Mouse (Mus musculus): ENCODE results near the gene Cipc. TPM values are rescaled to one million over a fixed set of nuclear protein-coding genes. Genes with fewer than 3 reads are reported as not detected.

Cipc gene
- polyA plus RNA-seq, 1 experiment, result 4.8 TPM

- Histone ChIP-seq H3K4me1 (peaks cover 54% of the 10 kb centered on the region), H3K27me3 (replicated peaks) (no peaks in the 10 kb centered on the region), H3K36me3 (replicated peaks; ENCODE audit: low read length) (peaks cover 6% of the 10 kb centered on the region), H3K4me3 (replicated peaks) (no peak overlapping the region), H3K9me3 (peaks cover 26% of the 10 kb centered on the region)
- TF ChIP-seq FLI1 (IDR thresholded peaks at IDR 0.05; ENCODE audit: low read length) (no peak), GATA1 (IDR thresholded peaks at IDR 0.05; ENCODE audit: borderline replicate concordance, low read length) (no peak)
Observed at GRCm38 (mm10) chr12:86931919-86932574, 14.8 kb upstream of the Cipc start.

- Histone ChIP-seq H3K9me3 (peaks cover 25% of the 10 kb centered on the region), H3K27me3 (replicated peaks) (no peaks in the 10 kb centered on the region), H3K4me3 (replicated peaks) (no peak overlapping the region), H3K4me1 (peaks cover 54% of the 10 kb centered on the region), H3K36me3 (replicated peaks; ENCODE audit: low read length) (peaks cover 5% of the 10 kb centered on the region)
- no peak for TF ChIP-seq GATA1 (IDR thresholded peaks at IDR 0.05; ENCODE audit: borderline replicate concordance, low read length)
- no peak for TF ChIP-seq FLI1 (IDR thresholded peaks at IDR 0.05; ENCODE audit: low read length)
Observed at GRCm38 (mm10) chr12:86932575-86932952, 14.3 kb upstream of the Cipc start.

GRCm38 (mm10) chr12:86934748-86935147, 12.1 kb upstream of the Cipc start:
- TF ChIP-seq GATA1 (IDR thresholded peaks at IDR 0.05; ENCODE audit: borderline replicate concordance, low read length) (no peak), FLI1 (IDR thresholded peaks at IDR 0.05; ENCODE audit: low read length) (no peak)
- no peaks in the 10 kb centered on the region for H3K36me3 ChIP-seq (replicated peaks; ENCODE audit: low read length)
- H3K27me3 ChIP-seq (replicated peaks), result no peaks in the 10 kb centered on the region
- peaks cover 72% of the 10 kb centered on the region for H3K4me1 ChIP-seq
- H3K4me3 ChIP-seq (replicated peaks), result no peak overlapping the region
- peaks cover 15% of the 10 kb centered on the region for H3K9me3 ChIP-seq

- TF ChIP-seq GATA1 (IDR thresholded peaks at IDR 0.05; ENCODE audit: borderline replicate concordance, low read length) (no peak), FLI1 (IDR thresholded peaks at IDR 0.05; ENCODE audit: low read length) (no peak)
- Histone ChIP-seq H3K4me1 (peaks cover 74% of the 10 kb centered on the region), H3K36me3 (replicated peaks; ENCODE audit: low read length) (no peaks in the 10 kb centered on the region), H3K9me3 (peaks cover 6% of the 10 kb centered on the region), H3K27me3 (replicated peaks) (no peaks in the 10 kb centered on the region), H3K4me3 (replicated peaks) (no peak overlapping the region)
Observed at GRCm38 (mm10) chr12:86935692-86936282, 11.1 kb upstream of the Cipc start.

- Histone ChIP-seq H3K4me1 (peaks cover 75% of the 10 kb centered on the region), H3K9me3 (no peaks in the 10 kb centered on the region), H3K27me3 (replicated peaks) (no peaks in the 10 kb centered on the region), H3K36me3 (replicated peaks; ENCODE audit: low read length) (no peaks in the 10 kb centered on the region), H3K4me3 (replicated peaks) (no peak overlapping the region)
- TF ChIP-seq FLI1 (IDR thresholded peaks at IDR 0.05; ENCODE audit: low read length) (no peak), GATA1 (IDR thresholded peaks at IDR 0.05; ENCODE audit: borderline replicate concordance, low read length) (no peak)
Observed at GRCm38 (mm10) chr12:86936587-86937343, 10.1 kb upstream of the Cipc start.

GRCm38 (mm10) chr12:86938571-86938970, 8.3 kb upstream of the Cipc start:
- H3K4me1 ChIP-seq, result peaks cover 78% of the 10 kb centered on the region
- no peaks in the 10 kb centered on the region for H3K9me3 ChIP-seq
- H3K4me3 ChIP-seq (replicated peaks), result no peak overlapping the region
- H3K36me3 ChIP-seq (replicated peaks; ENCODE audit: low read length), result no peaks in the 10 kb centered on the region
- TF ChIP-seq GATA1 (IDR thresholded peaks at IDR 0.05; ENCODE audit: borderline replicate concordance, low read length) (no peak), FLI1 (IDR thresholded peaks at IDR 0.05; ENCODE audit: low read length) (no peak)
- no peaks in the 10 kb centered on the region for H3K27me3 ChIP-seq (replicated peaks)

GRCm38 (mm10) chr12:86941173-86941572, 5.7 kb upstream of the Cipc start:
- TF ChIP-seq FLI1 (IDR thresholded peaks at IDR 0.05; ENCODE audit: low read length) (no peak), GATA1 (IDR thresholded peaks at IDR 0.05; ENCODE audit: borderline replicate concordance, low read length) (no peak)
- peaks cover 83% of the 10 kb centered on the region for H3K4me1 ChIP-seq
- no peak overlapping the region for H3K4me3 ChIP-seq (replicated peaks)
- no peaks in the 10 kb centered on the region for H3K9me3 ChIP-seq
- H3K36me3 ChIP-seq (replicated peaks; ENCODE audit: low read length), result no peaks in the 10 kb centered on the region
- H3K27me3 ChIP-seq (replicated peaks), result no peaks in the 10 kb centered on the region

- TF ChIP-seq GATA1 (IDR thresholded peaks at IDR 0.05; ENCODE audit: borderline replicate concordance, low read length) (no peak), FLI1 (IDR thresholded peaks at IDR 0.05; ENCODE audit: low read length) (no peak)
- peaks cover 79% of the 10 kb centered on the region for H3K4me1 ChIP-seq
Observed at GRCm38 (mm10) chr12:86941734-86942486, 4.9 kb upstream of the Cipc start.

GRCm38 (mm10) chr12:86943421-86943820, 3.4 kb upstream of the Cipc start:
- Histone ChIP-seq H3K36me3 (replicated peaks; ENCODE audit: low read length) (no peaks in the 10 kb centered on the region), H3K4me1 (peaks cover 73% of the 10 kb centered on the region), H3K27me3 (replicated peaks) (no peaks in the 10 kb centered on the region)

More at GRCm38 (mm10) chr12:86941734-86942486, 4.9 kb upstream of the Cipc start:
- no peaks in the 10 kb centered on the region for H3K9me3 ChIP-seq
- H3K4me3 ChIP-seq (replicated peaks), result peak overlapping the region; percentile 78
- no peaks in the 10 kb centered on the region for H3K27me3 ChIP-seq (replicated peaks)
- no peaks in the 10 kb centered on the region for H3K36me3 ChIP-seq (replicated peaks; ENCODE audit: low read length)

More at GRCm38 (mm10) chr12:86943421-86943820, 3.4 kb upstream of the Cipc start:
- Histone ChIP-seq H3K9me3 (no peaks in the 10 kb centered on the region), H3K4me3 (replicated peaks) (no peak overlapping the region)
- TF ChIP-seq FLI1 (IDR thresholded peaks at IDR 0.05; ENCODE audit: low read length) (no peak), GATA1 (IDR thresholded peaks at IDR 0.05; ENCODE audit: borderline replicate concordance, low read length) (no peak)

Measured in megakaryocyte, embryonic 14.5 days (primary cell).